Mouse (Mus musculus) 3134 (cell line): Measurements from ENCODE around the gene Vmn1r107.
"Not testable (repeated sequence)": the region's sequence is repeated elsewhere in the genome, so short reads cannot be mapped to it uniquely, and the experiment has no call there.

ENCODE experiments used
- DNase-seq: peaks from one replicate; pipeline ENCODE4 v3.0.0-alpha.2; 2011; ENCODE audit warnings: low spot score; ENCODE audit not compliant: insufficient read length; ENCODE audit errors: extremely low read depth

Vmn1r107 gene

GRCm38 (mm10) chr7:20668618-20669017, at the start of gene Vmn1r107:
Gene Vmn1r107, plus strand, starts transcription at chr7:20668918.
- not testable (repeated sequence) for DNase-seq

GRCm38 (mm10) chr7:20703116-20703515, 34.4 kb downstream of the Vmn1r107 start, which contains the start of gene Vmn1r111:
Gene Vmn1r111, minus strand, starts transcription at chr7:20703216.
- not testable (repeated sequence) for DNase-seq
